Mouse (Mus musculus): Measurements from ENCODE around the gene Csnk1g1.

Gene Csnk1g1

GRCm38 (mm10) chr9:65908394-65909300 lies at the start of gene Csnk1g1, which contains the start of gene Trip4:
TSS of gene Csnk1g1 (plus strand) at chr9:65908924.
TSS of gene Trip4 (minus strand) at chr9:65908794.
- DNase-seq, result peak; percentile 100

GRCm38 (mm10) chr9:65859656-65860055 lies 49.1 kb upstream of the Csnk1g1 start:
- no peak for DNase-seq

DNA sequence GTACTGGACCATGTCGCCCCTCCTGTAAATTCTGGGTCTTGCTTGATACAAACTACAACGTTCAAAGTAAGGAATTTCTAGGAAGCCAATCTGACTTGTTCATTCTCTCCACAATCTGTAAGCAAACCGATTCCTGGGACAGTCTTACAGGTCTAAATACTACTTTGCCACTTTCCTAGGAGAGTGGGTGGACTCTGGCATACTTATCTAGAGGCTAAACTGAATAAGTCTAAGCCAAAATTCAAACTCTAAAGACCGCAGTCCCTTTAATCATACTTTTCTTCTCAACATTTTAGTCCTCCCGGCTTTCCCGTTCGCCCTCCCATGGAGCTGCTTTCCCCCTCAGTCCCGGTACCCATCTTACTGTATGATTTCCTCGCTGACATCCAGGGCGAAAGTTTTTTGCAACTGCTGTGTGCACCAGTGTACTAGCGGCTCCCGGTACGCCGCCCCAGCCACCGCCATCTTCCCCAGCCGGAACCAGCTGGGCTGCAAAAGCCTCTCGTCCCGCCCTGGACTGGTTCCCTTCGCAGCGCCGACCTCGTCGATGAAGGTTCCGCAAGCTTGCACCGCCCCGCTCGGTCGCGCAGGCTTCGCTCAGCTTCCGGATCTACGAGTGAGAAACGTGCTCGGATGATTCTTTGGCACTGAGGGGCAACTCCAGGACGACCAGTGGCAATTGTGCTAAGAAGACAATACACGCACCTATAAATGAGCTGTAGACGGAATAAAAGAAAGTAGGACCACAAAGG lies 24.0 kb upstream of the Csnk1g1 start:
- DNase-seq, result peak; percentile 99

DNA sequence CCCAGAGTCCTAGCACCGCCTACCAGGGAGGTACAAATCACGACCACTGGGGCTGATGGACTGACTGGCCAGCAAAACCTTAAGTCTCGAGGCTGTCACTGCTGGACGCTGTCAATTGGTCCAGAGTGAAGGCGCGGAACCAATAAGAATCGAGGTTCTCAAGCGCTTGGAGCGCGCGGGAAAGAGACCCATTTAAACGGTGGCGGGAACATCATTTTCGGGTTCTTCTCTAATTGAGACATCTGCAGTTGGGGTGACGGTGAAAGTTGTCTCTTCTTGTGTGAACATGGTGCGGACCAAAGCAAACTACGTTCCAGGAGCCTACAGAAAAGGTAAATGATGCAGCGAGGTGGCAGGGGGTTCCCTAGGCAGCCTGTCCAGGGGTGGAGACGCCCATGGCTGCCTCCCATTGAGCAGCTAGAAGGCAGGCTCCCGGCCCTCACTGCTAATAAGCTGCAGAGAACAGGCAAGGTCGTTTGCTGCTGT lies 18.5 kb upstream of the Csnk1g1 start, which contains the start of gene Pclaf:
Gene Pclaf (plus strand): TSS at position 95 of the 486 bp plus-strand sequence.
- DNase-seq, result peak; percentile 98

- DNase-seq, result no peak
These were observed 17.6 kb upstream of the Csnk1g1 start for GRCm38 (mm10) chr9:65891126-65891525.

- DNase-seq, result no peak
These were observed 11.7 kb upstream of the Csnk1g1 start for GRCm38 (mm10) chr9:65896977-65897376.

DNA sequence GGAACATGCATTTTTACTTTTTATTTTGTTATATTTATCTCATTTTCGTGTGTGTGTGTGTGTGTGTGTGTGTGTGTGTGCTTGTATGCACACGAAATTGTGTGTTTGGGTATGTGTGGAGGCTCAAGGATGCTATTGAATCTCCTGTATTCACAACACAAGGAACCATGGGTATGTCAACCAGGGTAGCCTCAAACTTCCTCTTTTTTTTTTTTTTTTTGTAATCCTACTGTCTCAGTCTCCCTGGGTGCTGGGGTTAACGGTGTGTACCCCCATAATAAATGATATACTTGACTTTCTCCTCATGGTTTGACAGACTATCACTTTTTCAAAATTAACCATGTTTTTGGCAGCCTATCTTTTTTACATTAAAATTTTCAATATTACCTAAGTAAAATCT lies 5.8 kb upstream of the Csnk1g1 start:
- no peak for DNase-seq

DNA sequence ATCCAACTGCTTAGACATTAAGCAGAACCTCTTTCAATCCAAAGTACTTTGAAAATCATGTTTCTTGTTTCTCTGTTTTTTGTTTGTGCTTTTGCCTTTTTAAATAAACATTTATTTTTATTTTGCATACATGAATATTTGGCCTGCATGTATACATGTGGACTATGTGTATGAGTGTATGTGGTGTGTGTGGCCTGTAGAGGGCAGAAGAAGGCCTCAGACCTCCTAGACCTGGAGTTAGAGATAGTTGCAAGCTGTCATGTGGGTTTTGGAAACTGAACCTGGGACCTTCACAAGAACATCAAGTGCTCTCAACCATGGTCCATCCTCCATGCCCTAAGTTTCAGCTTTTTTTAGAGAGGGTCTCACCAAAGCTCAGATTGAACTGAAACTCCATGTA lies 5.3 kb upstream of the Csnk1g1 start:
- DNase-seq, result no peak

DNA sequence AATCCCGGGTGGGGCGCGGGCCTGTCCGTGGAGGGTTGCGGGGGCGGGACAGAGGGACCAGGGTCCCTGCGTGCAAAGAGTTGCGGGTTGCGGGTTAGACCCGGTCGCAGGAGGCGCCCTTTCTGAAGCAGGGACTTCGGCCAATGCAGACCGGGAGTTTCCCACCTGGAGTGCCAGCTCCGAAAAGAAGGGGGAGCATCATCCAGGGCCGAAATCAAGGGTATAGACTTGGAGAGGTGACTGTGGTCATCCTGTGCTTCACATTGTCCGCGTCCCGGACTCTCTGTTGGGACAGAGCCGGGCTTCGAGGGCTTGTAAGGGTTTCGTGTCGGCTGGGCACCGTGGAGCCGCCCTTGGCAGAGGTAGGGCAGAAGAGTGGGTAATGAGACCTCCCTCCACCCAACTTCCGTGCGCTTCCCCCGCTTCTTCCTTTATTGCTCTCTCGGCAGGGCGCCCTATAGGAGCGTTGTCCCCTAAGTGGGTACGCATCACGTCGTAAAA lies 627 bp downstream of the Csnk1g1 start:
- no peak for DNase-seq

- no peak for DNase-seq
These were observed 1.1 kb downstream of the Csnk1g1 start for GRCm38 (mm10) chr9:65909837-65910236.

GRCm38 (mm10) chr9:65913976-65914375 lies 5.3 kb downstream of the Csnk1g1 start:
- no peak for DNase-seq

DNA sequence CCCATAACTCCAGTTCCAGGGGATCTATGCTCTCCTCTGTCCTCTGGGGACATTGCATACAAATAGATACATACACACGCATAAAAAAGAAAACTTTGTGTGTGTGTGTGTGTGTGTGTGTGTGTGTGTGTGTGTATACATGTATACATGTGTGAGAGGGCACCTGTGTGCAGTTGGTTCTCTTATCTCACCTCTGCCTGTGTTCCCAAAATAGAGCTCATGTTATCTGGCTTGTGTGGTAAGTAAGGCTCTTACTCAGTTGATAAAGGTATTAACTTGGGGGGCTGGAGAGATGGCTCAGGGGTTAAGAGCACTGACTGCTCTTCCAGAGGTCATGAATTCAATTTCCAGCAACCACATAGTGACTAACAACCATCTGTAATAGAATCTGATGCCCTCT lies 8.3 kb downstream of the Csnk1g1 start:
- no peak for DNase-seq

DNA sequence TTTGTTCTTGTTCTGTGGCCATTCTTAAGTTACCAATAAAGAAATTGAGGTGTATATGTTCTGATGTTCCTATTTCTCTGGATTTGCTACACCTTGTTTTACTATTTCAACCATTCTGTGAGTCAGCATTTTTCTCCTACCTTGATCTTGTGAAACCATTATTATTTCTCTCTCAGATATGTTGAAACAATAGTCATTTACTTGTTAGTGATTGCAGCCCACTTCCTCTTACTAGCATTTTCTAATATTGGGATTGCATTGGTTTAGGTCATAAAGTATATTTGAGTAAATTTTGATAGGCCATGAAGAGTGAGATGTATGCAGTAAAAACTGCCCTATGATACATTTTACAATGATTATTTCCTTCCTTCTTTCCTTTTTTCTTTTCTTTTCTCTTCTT lies 19.7 kb downstream of the Csnk1g1 start:
- DNase-seq, result no peak

GRCm38 (mm10) chr9:65929826-65930225 lies 21.1 kb downstream of the Csnk1g1 start:
- DNase-seq, result no peak

- no peak for DNase-seq
These were observed 28.8 kb downstream of the Csnk1g1 start for GRCm38 (mm10) chr9:65937566-65937965.

GRCm38 (mm10) chr9:65951082-65951587 lies 42.4 kb downstream of the Csnk1g1 start:
- DNase-seq, result peak; percentile 83

DNA sequence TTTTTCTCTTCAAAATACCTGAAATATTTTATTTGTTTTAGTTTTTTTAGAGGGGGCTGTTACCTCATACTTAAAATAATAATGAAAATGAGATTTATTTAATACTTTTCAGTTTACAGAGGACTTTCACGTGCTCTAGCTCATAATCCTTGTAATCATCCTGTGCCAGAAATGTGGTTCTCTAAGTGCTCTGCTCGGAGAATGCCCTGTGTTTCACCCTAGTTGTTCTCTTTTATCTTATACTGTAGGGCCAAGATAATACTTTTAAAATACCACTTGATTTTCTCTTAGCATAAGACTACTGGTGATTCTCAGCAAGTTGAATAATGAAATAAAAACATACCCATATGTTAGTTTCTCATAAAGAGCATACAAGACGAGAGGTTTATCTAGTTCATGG lies 61.3 kb downstream of the Csnk1g1 start:
- no peak for DNase-seq

DNA sequence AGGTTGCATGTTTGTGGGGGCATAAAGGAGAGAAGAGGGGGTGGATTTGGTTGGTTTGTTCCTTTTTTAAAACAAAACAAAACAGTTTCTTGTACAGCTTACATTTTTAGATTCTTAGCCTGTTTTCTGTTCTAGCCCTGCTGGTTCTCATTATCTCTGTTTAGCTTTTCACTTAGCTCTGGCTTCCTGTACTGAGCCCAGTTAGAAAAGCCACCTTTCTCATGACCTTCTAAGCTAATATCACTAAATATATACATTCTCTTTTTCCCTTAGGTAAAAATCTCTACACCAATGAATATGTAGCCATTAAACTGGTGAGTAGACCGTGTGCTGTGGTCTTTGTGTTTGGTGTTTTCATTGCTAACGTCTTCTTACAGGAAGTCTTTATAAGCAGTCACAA lies 64.5 kb downstream of the Csnk1g1 start:
- no peak for DNase-seq

GRCm38 (mm10) chr9:65975886-65976285 lies 67.2 kb downstream of the Csnk1g1 start:
- DNase-seq, result no peak

GRCm38 (mm10) chr9:65982841-65983240 lies 74.1 kb downstream of the Csnk1g1 start:
- DNase-seq, result no peak

- no peak for DNase-seq
These were observed 78.3 kb downstream of the Csnk1g1 start for GRCm38 (mm10) chr9:65987021-65987420.

GRCm38 (mm10) chr9:65995603-65996376 lies 87.1 kb downstream of the Csnk1g1 start:
- DNase-seq, result no peak
